Mouse (Mus musculus) brain, embryonic 14.5 days (tissue): ENCODE measurements around the gene Bcl10. TPM values are rescaled to one million over a fixed set of nuclear protein-coding genes. Genes with fewer than 3 reads are reported as not detected.
"Not testable (repeated sequence)": the region's sequence is repeated elsewhere in the genome, so short reads cannot be mapped to it uniquely, and the experiment has no call there.

Experiments
- DNase-seq: peaks from one replicate; pipeline ENCODE4 v3.0.0-alpha.2; 2011; ENCODE audit warnings: low read depth
- CTCF ChIP-seq: fragments of 200-500 bp; IDR thresholded peaks from 2 replicates; pipeline ENCODE4 v1.5.1; 2012; ENCODE audit warnings: inconsistent platforms, mild to moderate bottlenecking, moderate library complexity, borderline replicate concordance; ENCODE audit not compliant: insufficient read depth, insufficient read length; ENCODE audit errors: extremely low read depth
- POLR2A ChIP-seq: fragments of 200-500 bp; IDR thresholded peaks from 2 replicates; pipeline ENCODE4 v1.6.1; 2012; ENCODE audit warnings: mild to moderate bottlenecking, inconsistent platforms, borderline replicate concordance; ENCODE audit not compliant: poor library complexity, insufficient read depth, insufficient read length, severe bottlenecking; ENCODE audit errors: extremely low read depth
- polyA plus RNA-seq: library from polyadenylated mRNA; depleted of rRNA; stranded (reverse); fragments of >200 nt; gene quantifications from 2 replicates; pipeline ENCODE4 v1.2.3, GENCODE M21; 2012

Bcl10 gene
- polyA plus RNA-seq, 1 experiment = 19.0 TPM

DNA sequence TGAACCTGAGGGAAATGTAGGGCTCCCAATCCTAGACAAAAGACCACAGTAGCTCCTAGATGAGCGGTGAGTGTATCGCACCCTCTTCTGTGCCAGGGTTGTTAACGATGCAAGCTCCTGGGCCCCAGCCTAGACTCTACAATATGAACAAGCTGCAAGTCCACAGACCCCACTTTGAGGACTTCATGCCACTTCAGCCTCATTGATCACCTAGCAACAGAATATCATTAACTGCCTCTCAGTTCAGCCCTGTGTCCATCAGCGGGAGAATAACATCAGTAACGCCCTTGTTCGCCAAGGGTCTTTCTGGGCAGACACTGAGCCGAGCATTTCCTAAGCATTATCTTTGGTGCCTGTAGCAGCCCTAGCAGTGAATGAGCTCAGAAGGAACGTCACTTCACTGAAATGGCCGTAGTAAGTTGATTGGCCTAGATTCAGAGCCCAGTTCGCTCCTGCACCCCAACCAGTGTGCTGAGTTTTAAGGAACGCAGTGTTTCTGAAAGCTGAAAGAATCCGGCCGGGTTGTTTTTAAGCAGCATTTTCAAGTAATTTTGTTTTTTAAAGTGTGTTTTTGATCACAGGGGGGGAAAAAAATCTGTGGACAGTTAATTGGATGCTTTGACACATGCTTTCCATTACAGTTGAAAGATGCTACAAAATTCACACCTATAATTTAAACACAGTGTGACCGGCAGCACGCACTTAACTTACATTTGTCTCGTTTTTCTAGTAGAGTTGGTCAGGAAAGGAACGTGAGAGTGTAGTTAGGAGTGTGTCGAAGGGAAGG lies 32.1 kb upstream of the Bcl10 start:
- TF ChIP-seq CTCF = no peak
- no peak for TF ChIP-seq POLR2A
- DNase-seq = peak; percentile 97

DNA sequence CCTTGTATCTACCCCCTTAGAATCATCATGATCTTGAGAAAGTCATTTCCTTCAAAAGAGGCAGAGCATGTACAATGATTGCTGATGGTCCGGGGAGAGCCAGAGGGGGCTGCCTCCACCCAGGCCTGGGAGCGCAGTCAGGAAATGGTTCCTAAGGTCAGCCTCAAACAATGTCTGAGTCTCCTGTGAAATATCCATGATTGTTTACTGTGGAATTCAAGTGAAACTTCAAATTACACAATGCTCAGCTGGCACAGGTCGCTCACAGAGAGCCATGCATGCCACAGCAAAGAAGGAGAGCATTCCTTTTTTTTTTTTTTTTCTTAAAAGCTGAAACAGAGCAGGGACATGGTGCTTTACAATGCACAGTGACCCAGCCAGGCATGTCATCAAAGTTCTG lies 30.2 kb upstream of the Bcl10 start:
- TF ChIP-seq POLR2A (no peak), CTCF (no peak)
- DNase-seq = no peak

DNA sequence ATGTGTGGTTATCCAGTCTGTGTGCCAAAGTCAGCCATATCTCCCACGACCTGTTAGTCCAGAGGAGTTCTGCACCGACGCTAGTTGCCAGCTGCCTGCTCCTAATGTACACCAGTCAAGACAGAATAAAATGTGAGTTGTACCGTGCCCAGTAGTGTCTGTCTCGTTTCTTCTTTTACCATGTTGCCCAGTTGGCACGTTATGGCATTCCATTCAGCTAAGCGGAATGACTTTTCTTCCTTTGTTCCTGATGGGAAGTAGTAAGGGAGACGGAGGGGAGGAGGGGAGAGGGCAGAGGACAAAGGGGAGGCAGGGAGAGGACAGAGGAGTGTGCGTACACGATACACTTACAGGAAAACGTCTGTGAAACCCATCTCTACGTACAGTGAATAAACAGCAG lies 28.5 kb upstream of the Bcl10 start:
- DNase-seq = peak; percentile 68

DNA sequence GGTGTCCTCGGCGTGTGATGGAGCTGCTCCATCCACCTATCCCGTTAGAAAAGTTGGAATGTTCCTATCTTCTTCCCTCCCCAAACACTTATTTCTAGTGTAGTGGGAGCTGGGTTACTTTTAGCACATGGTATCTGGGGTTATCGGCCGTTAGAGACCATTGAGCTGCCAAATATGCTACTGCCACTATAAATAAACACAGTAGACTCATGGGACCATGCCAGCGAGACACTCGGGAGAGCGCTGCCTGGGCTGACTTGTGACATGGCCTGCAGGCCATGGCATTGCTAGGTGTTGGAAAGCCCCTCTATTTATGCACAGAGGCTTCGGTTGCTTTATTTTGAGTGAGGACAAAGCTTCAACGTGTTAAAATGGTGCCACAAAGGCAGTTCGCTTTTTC lies 24.9 kb upstream of the Bcl10 start:
- no peak for DNase-seq
- TF ChIP-seq POLR2A (no peak), CTCF (no peak)

More for the DNA sequence above, 28.5 kb upstream of the Bcl10 start:
- TF ChIP-seq POLR2A (no peak), CTCF (no peak)

DNA sequence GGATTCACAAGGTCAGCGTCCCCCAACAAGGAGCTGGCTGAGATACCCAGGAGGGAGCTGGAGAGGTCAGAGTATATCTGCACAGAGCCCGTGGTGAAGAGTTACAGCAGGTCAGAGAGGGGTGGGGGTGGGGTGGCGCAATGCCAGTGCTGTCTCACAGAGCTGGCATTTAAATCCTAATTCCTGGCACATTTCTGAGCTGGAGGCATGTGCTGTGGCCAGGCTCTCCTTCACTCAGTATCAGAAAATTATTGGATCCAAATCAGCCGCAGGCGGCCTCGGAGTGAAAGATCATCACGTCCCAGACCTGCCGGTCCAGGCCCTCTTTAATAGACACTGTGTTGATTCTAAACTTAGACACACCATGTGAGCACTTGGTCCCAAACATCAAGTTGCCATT lies 22.8 kb upstream of the Bcl10 start:
- peak; percentile 64 for DNase-seq

DNA sequence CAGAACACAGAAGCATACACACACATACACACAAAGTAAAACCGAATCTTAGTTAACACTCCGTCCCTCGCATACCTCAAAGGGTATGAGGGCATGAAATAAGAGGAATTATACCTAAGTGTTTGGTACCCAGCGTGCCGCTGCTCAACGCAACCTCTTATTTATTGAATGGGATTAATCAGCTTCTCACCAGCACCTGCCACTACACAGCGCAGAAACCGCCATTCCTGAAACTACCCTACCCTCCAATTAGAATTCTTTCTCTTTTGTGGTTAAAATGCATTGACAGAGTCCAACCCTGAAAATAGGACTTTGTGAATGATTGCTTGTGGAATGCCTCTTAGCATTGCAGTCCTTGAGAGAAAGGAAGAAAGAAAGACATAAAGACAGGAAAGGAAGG lies 19.1 kb upstream of the Bcl10 start:
- DNase-seq = peak; percentile 64
- no peak for TF ChIP-seq CTCF
- no peak for TF ChIP-seq POLR2A

More for the DNA sequence above, 22.8 kb upstream of the Bcl10 start:
- TF ChIP-seq CTCF (no peak), POLR2A (no peak)

DNA sequence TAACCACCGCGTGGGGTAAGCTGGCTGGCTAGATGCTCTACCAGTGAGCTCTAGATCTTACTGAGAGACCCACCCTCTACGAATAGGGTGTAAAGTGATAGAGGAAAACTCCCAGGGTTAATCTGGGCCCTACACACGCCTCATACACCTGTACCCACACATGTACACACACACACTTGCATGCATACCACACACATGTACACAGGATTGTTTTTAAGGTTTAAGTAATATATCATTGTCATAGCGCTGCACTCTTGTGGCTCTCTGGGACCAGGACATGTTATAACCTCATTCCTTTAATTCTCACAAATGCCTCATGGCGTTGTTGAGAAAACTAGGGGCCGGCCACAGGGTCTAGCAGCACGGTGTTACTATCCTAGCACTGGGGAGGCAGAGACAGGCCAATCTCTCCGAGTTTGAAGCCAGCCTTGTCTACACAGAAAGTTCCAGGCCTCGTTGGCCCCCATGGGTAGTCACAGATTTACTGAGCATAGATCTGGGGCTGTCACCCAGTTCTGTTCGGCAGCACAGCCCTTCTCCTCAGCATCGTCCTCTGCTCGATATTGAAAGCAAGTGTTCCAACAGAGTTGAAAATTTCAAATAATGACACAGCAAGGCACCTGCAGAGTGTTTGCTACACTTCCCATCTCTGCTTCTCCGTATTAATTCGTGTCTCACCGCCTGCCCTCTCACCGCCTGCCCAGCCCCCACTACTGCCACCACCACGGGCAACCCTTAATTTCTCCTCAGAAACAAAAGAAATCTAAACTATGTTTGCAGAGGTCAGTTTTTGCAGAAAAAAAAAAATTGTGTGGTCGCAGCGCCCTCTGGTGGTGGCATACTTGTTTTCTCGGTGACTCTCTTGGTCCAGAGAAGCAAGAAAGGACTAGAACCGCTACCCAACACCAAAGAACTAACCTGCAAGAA lies 17.5 kb upstream of the Bcl10 start:
- TF ChIP-seq POLR2A (no peak), CTCF (peak; percentile 75)

DNA sequence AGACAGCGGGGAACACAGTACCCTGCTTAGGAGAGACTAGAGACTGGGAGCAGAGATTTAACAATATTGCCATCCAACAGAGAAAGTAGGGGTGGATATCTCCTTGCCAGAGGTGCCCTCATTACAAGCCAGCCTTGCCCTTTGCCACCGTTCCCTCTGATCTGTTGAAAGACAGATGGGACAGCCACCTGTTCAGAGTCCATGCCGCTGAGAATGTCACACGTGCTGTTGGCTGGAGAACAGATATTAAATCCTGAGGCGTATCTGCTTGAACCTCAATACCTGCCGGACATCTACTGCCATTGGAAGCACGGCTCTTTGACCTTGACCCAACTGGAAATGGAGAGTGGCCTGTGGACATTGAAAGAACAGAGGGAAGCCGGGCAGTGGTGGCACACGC lies 16.0 kb upstream of the Bcl10 start:
- no peak for TF ChIP-seq CTCF
- TF ChIP-seq POLR2A = no peak
- DNase-seq = no peak

More for the DNA sequence above, 17.5 kb upstream of the Bcl10 start:
- DNase-seq = peak; percentile 90

DNA sequence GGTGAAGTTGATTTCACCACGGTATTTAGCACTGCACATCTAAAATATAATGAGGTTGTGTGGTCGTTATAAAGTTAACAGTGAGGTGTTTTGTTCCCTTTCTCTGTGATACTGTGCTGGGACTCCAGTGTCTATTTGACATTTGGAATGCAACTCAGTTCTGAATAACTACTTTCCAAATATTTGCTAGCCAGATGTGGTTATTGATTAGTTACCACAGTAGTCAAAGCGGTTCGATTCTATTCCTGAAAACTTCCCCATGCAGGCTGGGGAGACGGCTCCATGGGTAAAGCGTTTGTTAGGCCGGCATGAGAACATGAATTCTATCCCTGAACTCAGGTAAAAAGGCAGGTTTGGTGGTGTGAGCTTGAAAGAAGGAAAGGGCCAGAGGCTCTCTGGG lies 10.1 kb upstream of the Bcl10 start:
- TF ChIP-seq POLR2A (no peak), CTCF (no peak)
- DNase-seq = no peak

DNA sequence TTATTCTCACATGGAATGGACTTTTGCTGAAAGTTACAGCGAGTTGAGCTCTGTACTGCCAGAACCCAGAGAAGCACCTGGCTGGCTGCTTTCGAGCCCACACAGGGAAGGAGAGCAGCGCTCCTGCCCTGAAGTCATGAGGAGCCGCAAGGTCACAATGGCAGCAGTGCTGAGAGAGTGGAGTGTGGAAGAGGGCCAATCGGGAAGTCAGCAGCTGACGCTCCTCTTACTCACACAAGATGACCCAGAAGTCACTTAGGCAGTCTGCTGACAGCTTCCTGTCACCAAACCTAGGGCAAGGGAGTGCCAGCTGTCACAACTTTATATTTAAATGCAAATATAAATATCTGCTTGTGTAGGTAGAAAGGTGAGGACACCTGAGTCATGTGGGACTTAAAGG lies 9.3 kb upstream of the Bcl10 start:
- TF ChIP-seq POLR2A (no peak), CTCF (no peak)
- DNase-seq = no peak

DNA sequence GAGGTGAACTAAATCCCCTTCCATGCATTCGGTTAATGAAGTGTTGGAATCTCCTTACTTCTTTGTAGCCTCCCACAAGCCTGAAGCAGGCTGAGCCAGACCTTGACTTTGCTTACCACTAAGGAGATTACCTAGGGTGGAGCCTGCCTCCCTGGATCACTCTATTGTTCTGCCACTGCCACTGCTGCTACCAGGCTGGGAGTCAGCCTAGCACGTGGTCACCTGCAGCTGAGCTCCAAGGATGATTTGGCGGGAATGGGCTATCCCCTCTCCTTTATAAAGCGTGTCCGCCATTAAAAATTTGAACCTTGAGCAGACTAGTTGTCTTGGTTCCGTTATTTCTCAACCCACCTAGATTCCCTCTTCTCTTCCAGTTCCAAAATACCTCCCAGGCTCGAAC lies 8.7 kb upstream of the Bcl10 start:
- not testable (repeated sequence) for DNase-seq
